Mouse (Mus musculus) lung, postnatal 4 days (tissue): ENCODE measurements around the gene Rnase2a.
"Not testable (repeated sequence)": the region's sequence is repeated elsewhere in the genome, so short reads cannot be mapped to it uniquely, and the experiment has no call there.

ENCODE experiments used
- DNase-seq, 2 experiments: peaks; one replicate each; pipeline ENCODE4 v3.0.0; 2021

Gene Rnase2a

DNA sequence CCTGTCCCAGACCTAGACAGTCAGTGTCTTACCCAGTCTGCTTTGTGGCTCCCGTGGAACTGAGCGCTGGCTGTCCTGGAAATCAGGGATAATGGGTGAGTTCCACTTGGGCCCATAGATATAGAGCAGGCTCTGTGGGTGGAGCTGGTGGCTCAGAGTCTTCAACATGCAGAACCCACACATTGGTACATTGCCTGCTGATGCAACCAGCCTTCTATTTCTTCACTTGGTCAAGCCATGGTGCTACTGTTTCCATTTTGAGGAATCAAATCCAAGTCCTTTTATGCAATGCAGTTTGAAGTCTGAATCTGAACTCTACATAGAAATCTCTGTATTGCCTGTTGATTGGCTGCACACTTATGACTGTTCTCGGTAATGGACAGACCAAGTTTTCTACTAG lies at the start of gene Rnase2a:
Rnase2a (minus strand) TSS at position 72 of the 400 bp plus-strand sequence.
- DNase-seq: peak in 1 of 2 experiments; percentile 32

DNA sequence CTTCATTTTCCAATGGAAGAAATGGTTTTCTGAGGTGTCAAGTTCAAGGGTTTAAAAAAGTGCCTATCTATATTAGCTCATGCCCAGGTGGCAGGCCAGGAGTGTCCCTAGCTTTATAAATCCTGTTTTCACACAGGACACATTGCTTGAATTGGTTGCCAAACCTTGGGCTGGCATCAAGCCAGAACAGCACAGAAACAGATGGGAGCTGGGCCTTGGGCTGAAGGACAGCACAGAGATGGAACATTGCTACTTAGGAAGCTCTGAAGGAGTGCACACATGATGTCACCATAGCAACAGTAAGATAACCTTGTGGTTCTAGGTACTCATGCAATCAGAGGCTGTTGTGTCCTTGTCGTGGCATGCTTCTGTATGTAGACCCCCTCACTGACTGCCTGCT lies 35.6 kb upstream of the Rnase2a start:
- DNase-seq: no peak

GRCm38 (mm10) chr14:51278515-51278914 lies 22.6 kb upstream of the Rnase2a start:
- DNase-seq: not testable (repeated sequence)

GRCm38 (mm10) chr14:51268677-51269076 lies 12.8 kb upstream of the Rnase2a start:
- no peak for DNase-seq

DNA sequence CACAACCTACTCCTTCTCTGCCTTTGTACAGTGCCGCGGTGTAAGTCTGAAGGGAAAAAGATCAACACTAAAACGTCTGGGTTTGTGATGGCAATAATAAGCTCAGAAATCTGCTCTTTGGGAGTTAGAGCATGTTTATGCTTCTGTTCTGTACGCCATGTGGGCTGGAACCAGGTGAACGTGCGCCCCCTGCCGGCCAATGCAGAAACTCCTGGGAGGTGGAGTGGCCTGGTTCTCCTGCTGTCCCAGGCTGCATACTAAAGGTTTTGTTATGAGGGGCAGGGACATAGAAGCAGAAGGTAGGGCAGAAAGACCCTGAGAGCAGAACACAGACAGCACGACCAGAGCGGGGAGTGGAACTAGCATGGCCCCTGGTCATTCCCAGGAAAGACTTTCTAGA lies 10.2 kb upstream of the Rnase2a start:
- DNase-seq: peak; percentile 63 to 80

DNA sequence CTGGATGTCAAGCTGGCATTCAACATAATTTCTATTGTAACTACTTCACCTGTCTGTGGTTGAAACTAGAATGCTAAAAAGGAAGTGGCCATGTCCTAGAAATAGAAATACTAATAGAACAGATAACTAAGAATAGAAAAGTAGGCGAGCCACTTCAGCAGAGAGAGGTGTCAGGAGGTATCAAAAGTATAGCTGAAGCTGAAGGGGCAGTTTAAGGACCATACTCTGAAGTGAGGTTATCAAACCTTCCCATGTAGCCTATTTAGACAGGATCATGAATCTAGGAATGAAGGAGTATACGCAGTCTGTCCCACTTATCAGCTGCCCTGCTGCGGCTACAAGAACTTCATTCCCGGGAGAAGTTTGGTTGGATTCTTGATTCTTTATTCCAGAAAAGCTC lies 9.8 kb upstream of the Rnase2a start:
- no peak for DNase-seq

GRCm38 (mm10) chr14:51262397-51262796 lies 6.5 kb upstream of the Rnase2a start:
- no peak for DNase-seq

DNA sequence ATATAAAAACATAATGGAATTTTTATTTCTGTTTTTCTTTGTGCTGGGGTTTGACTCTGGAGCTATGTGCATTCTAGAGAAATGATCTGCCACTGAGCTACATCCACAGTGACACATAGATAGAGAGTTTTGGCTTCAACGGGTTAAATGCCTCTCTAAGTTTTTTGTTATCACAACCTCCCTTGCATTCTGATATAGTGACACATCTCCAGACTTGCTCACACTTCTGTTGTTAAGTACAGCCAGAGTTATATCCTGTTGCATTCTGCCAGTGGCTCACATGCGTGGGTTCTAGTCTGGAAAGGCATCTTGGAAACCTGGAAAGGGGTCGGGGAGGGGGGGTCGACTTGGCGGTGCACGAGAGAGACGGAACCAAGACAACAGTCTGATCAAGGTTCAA lies 3.8 kb upstream of the Rnase2a start:
- DNase-seq: no peak

DNA sequence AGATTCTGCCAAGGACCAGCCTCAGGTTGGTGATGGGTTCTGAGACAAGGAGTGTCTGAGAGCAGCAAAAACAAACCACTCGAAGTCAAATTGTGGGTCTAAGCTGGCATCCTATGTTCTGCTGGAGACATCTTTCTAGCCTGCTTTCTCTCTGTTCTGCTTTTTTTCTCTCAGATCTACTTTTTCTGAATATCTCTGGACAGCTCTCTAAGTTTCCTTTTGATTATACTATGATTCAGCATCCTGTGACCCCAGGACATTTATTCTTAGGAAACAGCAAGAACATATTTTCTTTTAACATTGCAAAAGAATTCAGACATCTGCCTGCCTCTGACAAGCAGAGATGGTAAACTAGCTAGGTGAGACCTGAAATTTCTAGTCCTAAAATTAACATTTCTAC lies 2.3 kb downstream of the Rnase2a start:
- DNase-seq: no peak

DNA sequence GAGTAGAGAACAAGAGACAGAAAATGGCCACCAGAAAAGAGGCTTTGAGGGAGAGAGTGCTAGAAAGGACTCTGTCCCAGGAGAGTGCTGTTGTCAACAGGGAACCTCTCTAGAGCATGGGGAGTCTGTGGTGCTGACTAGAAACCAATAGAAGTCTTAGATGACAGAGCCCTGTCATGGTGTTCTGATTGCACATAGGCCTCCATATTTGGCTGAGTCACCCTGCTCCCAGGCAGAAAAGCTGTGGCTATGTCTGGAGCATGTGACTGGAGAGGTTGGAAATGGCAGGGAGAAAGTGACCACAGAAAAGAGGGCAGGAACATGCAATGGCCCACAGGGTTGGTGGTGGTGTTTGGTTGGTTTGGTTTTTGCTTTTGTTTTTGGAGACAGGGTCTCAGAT lies 3.7 kb downstream of the Rnase2a start:
- DNase-seq: not testable (repeated sequence)

DNA sequence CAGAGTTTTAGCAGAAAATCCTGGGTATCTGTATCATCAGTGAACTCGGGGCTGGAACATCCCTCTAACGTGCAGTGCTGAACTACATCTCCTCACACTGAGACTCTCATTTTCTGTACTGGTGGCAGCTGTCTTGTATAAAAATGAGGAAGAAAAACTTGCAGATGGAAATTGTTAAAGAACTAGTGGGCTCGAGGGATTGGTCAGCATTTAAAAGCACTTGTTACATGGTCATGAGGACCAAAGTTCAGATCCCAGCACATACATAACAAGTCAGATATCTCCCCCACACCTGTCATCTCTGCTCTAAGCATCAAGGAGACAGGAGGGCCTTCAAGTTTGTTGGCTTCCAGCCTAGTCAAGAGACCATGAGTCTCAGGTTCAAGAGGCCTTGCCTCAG lies 5.6 kb downstream of the Rnase2a start:
- no peak for DNase-seq

GRCm38 (mm10) chr14:51247736-51248135 lies 8.2 kb downstream of the Rnase2a start:
- DNase-seq: no peak

GRCm38 (mm10) chr14:51240899-51241298 lies 15.0 kb downstream of the Rnase2a start:
- peak in 1 of 2 experiments; percentile 22 for DNase-seq

DNA sequence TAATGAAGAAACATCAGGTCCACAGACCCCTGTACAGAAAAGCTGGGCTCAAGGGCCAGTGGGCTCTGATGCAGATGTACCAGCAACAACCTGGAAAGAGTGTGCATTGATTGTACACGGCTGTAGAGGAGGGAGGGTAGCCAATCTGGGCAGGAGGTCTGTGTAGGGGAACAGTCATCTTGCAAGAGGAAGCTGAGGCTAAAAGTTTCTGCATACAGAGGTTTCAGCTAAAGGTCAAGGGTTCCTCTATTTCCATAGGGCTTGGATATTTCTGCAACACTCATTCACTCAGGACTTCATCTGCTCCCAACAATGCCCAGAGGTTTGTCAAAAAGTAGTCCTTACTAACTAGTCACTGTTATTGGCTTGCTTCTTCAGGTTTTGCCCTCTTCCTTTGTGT lies 18.4 kb downstream of the Rnase2a start:
- DNase-seq: not testable (repeated sequence)

DNA sequence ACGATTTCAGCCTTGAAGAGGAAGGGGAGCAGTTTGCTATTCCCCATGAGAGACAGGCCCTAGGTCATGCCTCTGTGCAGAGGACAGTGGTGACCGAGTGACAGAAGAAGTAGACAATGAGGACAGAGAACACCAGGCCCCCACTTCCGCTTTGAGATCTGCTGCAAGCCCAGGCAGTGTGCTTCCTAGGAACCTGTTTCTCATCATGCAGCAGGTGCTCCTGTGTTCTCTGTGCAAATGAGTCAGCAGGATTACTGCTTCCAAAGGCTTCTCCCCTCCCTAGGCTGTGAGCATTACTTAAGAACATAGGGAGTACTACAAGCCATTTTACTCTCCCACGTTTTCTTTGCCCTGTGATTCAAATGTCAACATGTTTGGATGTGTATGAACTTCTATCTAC lies 26.3 kb downstream of the Rnase2a start:
- DNase-seq: not testable (repeated sequence)

DNA sequence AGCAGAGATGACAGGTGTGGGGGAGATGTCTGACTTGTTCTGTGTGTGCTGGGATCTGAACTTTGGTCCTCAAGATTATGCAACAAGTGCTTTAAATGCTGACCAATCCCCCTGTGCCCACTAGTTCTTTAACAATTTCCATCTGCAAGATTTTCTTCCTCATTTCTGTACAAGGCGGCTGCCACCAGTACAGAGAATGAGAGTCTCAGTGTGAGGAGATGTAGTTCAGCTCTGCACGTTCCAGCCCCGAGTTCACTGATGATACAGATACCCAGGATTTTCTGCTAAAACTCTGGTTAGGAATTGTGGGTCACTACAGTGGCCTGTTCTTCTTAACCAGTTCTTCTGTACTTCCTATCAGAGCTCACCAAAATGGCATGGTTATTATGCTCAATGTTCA lies 35.8 kb downstream of the Rnase2a start:
- DNase-seq: not testable (repeated sequence)
